Mouse (Mus musculus): ENCODE measurements at regions not wholly inside any gene's neighbourhood (a gene's known extent, or its start where the extent isn't known, plus 50 kb on each side); places are given as distances from the start of the nearest gene placed in this dataset.

GRCm38 (mm10) chr12:107142226-107142625 is 346.2 kb upstream of the 3110018I06Rik start:
- Histone ChIP-seq H3K4me2 (no peak overlapping the region), H3K36me3 (ENCODE audit: poor library complexity, severe bottlenecking) (no peaks in the 10 kb centered on the region), H3K4me3 (no peak overlapping the region), H3K27ac (no peak overlapping the region), H3K9ac (no peak overlapping the region), H3K27me3 (no peaks in the 10 kb centered on the region), H3K9me3 (replicated peaks) (no peaks in the 10 kb centered on the region), H3K4me1 (no peaks in the 10 kb centered on the region)
- ATAC-seq, result no peak
- 89% methylated on average over 6 of the region's 6 CpGs for WGBS

GRCm38 (mm10) chr12:107146608-107147121 is 341.8 kb upstream of the 3110018I06Rik start:
- no peak overlapping the region for H3K4me2 ChIP-seq
- ATAC-seq, result no peak
- H3K9me3 ChIP-seq (replicated peaks), result no peaks in the 10 kb centered on the region
- H3K36me3 ChIP-seq (ENCODE audit: poor library complexity, severe bottlenecking), result no peaks in the 10 kb centered on the region
- no peak overlapping the region for H3K27ac ChIP-seq
- H3K4me3 ChIP-seq, result no peak overlapping the region
- H3K27me3 ChIP-seq, result no peaks in the 10 kb centered on the region
- no peak overlapping the region for H3K9ac ChIP-seq
- H3K4me1 ChIP-seq, result no peaks in the 10 kb centered on the region
- WGBS, result 88% methylated on average over 5 of the region's 5 CpGs

GRCm38 (mm10) chr12:107148451-107148850 is 340.0 kb upstream of the 3110018I06Rik start:
- Histone ChIP-seq H3K4me3 (no peak overlapping the region), H3K27ac (no peak overlapping the region), H3K4me1 (no peaks in the 10 kb centered on the region), H3K9me3 (replicated peaks) (no peaks in the 10 kb centered on the region), H3K27me3 (no peaks in the 10 kb centered on the region), H3K36me3 (ENCODE audit: poor library complexity, severe bottlenecking) (no peaks in the 10 kb centered on the region), H3K9ac (no peak overlapping the region), H3K4me2 (no peak overlapping the region)
- WGBS, result 76% methylated on average over 8 of the region's 8 CpGs
- ATAC-seq, result no peak

- Histone ChIP-seq H3K27ac (no peak overlapping the region), H3K9me3 (replicated peaks) (no peaks in the 10 kb centered on the region), H3K4me2 (no peak overlapping the region), H3K4me3 (no peak overlapping the region), H3K36me3 (ENCODE audit: poor library complexity, severe bottlenecking) (no peaks in the 10 kb centered on the region), H3K9ac (no peak overlapping the region), H3K27me3 (no peaks in the 10 kb centered on the region), H3K4me1 (no peaks in the 10 kb centered on the region)
- no peak for ATAC-seq
- WGBS, result 85% methylated on average over 5 of the region's 5 CpGs
Measured at GRCm38 (mm10) chr12:107151089-107151488, 337.3 kb upstream of the 3110018I06Rik start.

- Histone ChIP-seq H3K27me3 (no peaks in the 10 kb centered on the region), H3K27ac (no peak overlapping the region)
- no peak for ATAC-seq
Measured at GRCm38 (mm10) chr12:107154668-107155067, 333.8 kb upstream of the 3110018I06Rik start.

GRCm38 (mm10) chr12:107156791-107157428 is 331.5 kb upstream of the 3110018I06Rik start:
- no peak overlapping the region for H3K9ac ChIP-seq
- no peak for ATAC-seq
- no peaks in the 10 kb centered on the region for H3K36me3 ChIP-seq (ENCODE audit: poor library complexity, severe bottlenecking)
- no peaks in the 10 kb centered on the region for H3K27me3 ChIP-seq
- no peak overlapping the region for H3K4me3 ChIP-seq
- peaks cover 18% of the 10 kb centered on the region for H3K4me1 ChIP-seq
- H3K4me2 ChIP-seq, result no peak overlapping the region
- no peaks in the 10 kb centered on the region for H3K9me3 ChIP-seq (replicated peaks)
- 84% methylated on average over 8 of the region's 8 CpGs for WGBS
- H3K27ac ChIP-seq, result no peak overlapping the region

More at GRCm38 (mm10) chr12:107154668-107155067, 333.8 kb upstream of the 3110018I06Rik start:
- Histone ChIP-seq H3K4me3 (no peak overlapping the region), H3K4me2 (no peak overlapping the region), H3K9ac (no peak overlapping the region), H3K36me3 (ENCODE audit: poor library complexity, severe bottlenecking) (no peaks in the 10 kb centered on the region), H3K9me3 (replicated peaks) (no peaks in the 10 kb centered on the region), H3K4me1 (peaks cover 2% of the 10 kb centered on the region; the same call in 1 of the 2 replicates)
- 79% methylated on average over 2 of the region's 2 CpGs for WGBS

GRCm38 (mm10) chr12:107159126-107159525 is 329.3 kb upstream of the 3110018I06Rik start:
- 80% methylated on average over 5 of the region's 5 CpGs for WGBS
- no peak overlapping the region for H3K4me2 ChIP-seq
- H3K27me3 ChIP-seq, result no peaks in the 10 kb centered on the region
- ATAC-seq, result no peak
- no peak overlapping the region for H3K27ac ChIP-seq
- no peaks in the 10 kb centered on the region for H3K36me3 ChIP-seq (ENCODE audit: poor library complexity, severe bottlenecking)
- H3K9me3 ChIP-seq (replicated peaks), result no peaks in the 10 kb centered on the region
- no peak overlapping the region for H3K4me3 ChIP-seq
- no peak overlapping the region for H3K9ac ChIP-seq
- H3K4me1 ChIP-seq, result peaks cover 18% of the 10 kb centered on the region

- no peak overlapping the region for H3K4me2 ChIP-seq
- no peak for ATAC-seq
- peaks cover 18% of the 10 kb centered on the region for H3K4me1 ChIP-seq
- H3K27ac ChIP-seq, result no peak overlapping the region
- no peaks in the 10 kb centered on the region for H3K9me3 ChIP-seq (replicated peaks)
- 11% methylated on average over 7 of the region's 7 CpGs for WGBS
- no peaks in the 10 kb centered on the region for H3K27me3 ChIP-seq
- no peaks in the 10 kb centered on the region for H3K36me3 ChIP-seq (ENCODE audit: poor library complexity, severe bottlenecking)
- 0 out of 2 replicates have a peak overlapping the region, but pooled peaks have one; percentile 4 for H3K9ac ChIP-seq
- H3K4me3 ChIP-seq, result no peak overlapping the region
Measured at GRCm38 (mm10) chr12:107160137-107160536, 328.3 kb upstream of the 3110018I06Rik start.

GRCm38 (mm10) chr12:107160628-107161027 is 327.8 kb upstream of the 3110018I06Rik start:
- Histone ChIP-seq H3K9ac (no peak overlapping the region), H3K36me3 (ENCODE audit: poor library complexity, severe bottlenecking) (no peaks in the 10 kb centered on the region), H3K4me1 (peaks cover 18% of the 10 kb centered on the region), H3K9me3 (replicated peaks) (no peaks in the 10 kb centered on the region), H3K27ac (no peak overlapping the region), H3K27me3 (no peaks in the 10 kb centered on the region), H3K4me2 (no peak overlapping the region), H3K4me3 (no peak overlapping the region)
- no peak for ATAC-seq
- 58% methylated on average over 6 of the region's 6 CpGs for WGBS

- H3K36me3 ChIP-seq (ENCODE audit: poor library complexity, severe bottlenecking), result no peaks in the 10 kb centered on the region
- no peak overlapping the region for H3K4me2 ChIP-seq
- ATAC-seq, result no peak
- H3K27ac ChIP-seq, result no peak overlapping the region
- no peaks in the 10 kb centered on the region for H3K4me1 ChIP-seq
- 84% methylated on average over 7 of the region's 7 CpGs for WGBS
- no peaks in the 10 kb centered on the region for H3K9me3 ChIP-seq (replicated peaks)
- H3K4me3 ChIP-seq, result no peak overlapping the region
- H3K9ac ChIP-seq, result no peak overlapping the region
- H3K27me3 ChIP-seq, result no peaks in the 10 kb centered on the region
Measured at GRCm38 (mm10) chr12:107170926-107171325, 317.5 kb upstream of the 3110018I06Rik start.

GRCm38 (mm10) chr12:107171676-107172075 is 316.8 kb upstream of the 3110018I06Rik start:
- no peaks in the 10 kb centered on the region for H3K4me1 ChIP-seq
- H3K27me3 ChIP-seq, result no peaks in the 10 kb centered on the region
- no peaks in the 10 kb centered on the region for H3K9me3 ChIP-seq (replicated peaks)
- no peaks in the 10 kb centered on the region for H3K36me3 ChIP-seq (ENCODE audit: poor library complexity, severe bottlenecking)
- H3K9ac ChIP-seq, result no peak overlapping the region
- H3K4me2 ChIP-seq, result no peak overlapping the region
- ATAC-seq, result no peak
- no peak overlapping the region for H3K4me3 ChIP-seq
- H3K27ac ChIP-seq, result no peak overlapping the region
- WGBS, result 74% methylated on average over 15 of the region's 15 CpGs

GRCm38 (mm10) chr12:107178676-107179075 is 309.8 kb upstream of the 3110018I06Rik start:
- WGBS, result 77% methylated on average over 6 of the region's 6 CpGs
- Histone ChIP-seq H3K27me3 (no peaks in the 10 kb centered on the region), H3K27ac (no peak overlapping the region), H3K9ac (no peak overlapping the region), H3K4me3 (no peak overlapping the region), H3K36me3 (ENCODE audit: poor library complexity, severe bottlenecking) (no peaks in the 10 kb centered on the region), H3K9me3 (replicated peaks) (no peaks in the 10 kb centered on the region), H3K4me2 (no peak overlapping the region), H3K4me1 (0 out of 2 replicates have a peak, but pooled peaks cover 9% of the 10 kb centered on the region)
- ATAC-seq, result no peak

GRCm38 (mm10) chr12:107180501-107180900 is 307.9 kb upstream of the 3110018I06Rik start:
- WGBS, result 93% methylated on average over 3 of the region's 3 CpGs
- no peak overlapping the region for H3K4me2 ChIP-seq
- no peaks in the 10 kb centered on the region for H3K36me3 ChIP-seq (ENCODE audit: poor library complexity, severe bottlenecking)
- H3K27ac ChIP-seq, result no peak overlapping the region
- H3K9ac ChIP-seq, result no peak overlapping the region
- no peaks in the 10 kb centered on the region for H3K27me3 ChIP-seq
- peaks cover 26% of the 10 kb centered on the region for H3K4me1 ChIP-seq
- no peak overlapping the region for H3K4me3 ChIP-seq
- no peaks in the 10 kb centered on the region for H3K9me3 ChIP-seq (replicated peaks)
- ATAC-seq, result no peak
